Mouse (Mus musculus): ENCODE results near the gene Babam2. TPM values are rescaled to one million over a fixed set of nuclear protein-coding genes. Genes with fewer than 3 reads are reported as not detected.

The Babam2 gene
- total RNA-seq, 2 experiments from 2014 or later, result 39.5 to 41.2 TPM

- no peak for DNase-seq (ENCODE audit: low spot score in 2 of 2)
These were observed 15.8 kb downstream of the Babam2 start for GRCm38 (mm10) chr5:31713280-31713711.

DNA sequence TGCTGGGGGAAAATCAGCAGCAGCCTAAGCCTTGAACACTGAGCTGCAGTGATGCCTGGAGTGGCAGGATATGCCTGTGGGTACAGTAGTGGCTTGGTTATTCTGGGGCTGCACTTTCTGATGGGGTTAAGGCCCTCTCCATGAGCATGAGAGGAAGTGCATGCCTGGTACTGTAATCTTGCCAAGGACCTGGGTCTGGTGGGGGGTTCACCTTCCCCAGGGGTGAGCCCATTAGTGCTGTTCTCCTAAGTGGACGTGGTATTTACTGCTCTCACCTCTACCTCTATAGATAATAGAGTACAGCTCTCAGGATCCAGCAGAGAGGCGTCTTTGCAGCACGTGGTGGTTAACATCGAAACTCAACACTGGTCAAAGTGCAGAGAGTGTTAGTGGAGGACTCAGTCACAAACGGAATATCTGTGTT is 16.4 kb downstream of the Babam2 start:
- DNase-seq (ENCODE audit: low spot score in 2 of 2), result no peak

DNA sequence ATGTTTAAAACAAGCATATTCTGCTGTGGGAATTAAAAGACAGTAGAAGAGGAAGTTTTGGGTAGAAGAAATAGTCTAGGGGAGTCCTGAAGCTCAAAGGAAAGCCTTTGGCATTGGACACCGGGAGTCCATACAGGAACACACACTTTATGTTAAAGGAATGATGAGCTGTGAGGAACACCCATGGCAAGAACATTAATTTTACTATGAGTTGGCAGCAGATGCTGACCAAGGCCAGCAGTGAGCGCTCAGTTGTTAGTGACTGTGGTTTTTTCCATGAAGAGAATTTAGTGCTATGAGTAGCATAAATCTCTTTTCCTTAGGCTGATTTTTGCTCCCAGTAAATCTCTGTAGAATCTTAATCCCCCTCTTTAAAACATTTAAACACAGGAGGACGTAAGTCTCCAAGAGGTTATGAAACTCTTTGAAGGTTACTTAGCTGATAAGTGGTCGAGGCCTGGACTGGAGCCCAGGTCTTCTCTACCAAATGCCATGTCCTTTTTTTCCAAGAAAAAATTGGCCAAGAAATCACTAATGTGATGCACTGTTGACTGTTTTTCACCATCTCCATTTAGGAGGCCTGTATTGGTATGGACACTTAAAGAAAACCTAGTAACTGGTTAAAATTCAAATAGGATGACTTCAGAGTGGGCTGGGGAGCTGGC is 18.1 kb downstream of the Babam2 start:
- no peak for DNase-seq (ENCODE audit: low spot score in 2 of 2)

DNA sequence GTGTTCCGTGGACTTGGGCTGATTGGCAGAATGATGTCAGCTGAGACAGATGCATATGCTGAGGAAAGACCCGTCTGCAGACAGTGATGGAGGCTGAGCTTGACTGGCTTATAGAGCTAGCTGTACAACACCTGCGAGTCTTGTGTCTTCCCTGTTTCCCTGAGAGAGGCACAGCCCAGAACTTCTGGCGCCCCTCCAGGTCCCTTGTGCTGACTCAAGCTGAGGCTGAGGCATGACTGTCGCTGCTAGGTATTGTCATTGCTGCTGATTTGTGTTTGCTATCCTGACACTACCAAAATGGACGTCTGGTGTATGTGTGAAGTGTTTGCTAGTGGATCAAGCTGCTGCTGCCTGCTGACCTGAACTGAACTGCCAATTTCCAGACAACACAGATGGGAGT is 27.0 kb downstream of the Babam2 start:
- peak in 1 of 2 experiments; percentile 17 for DNase-seq (ENCODE audit: low spot score in 2 of 2)

DNA sequence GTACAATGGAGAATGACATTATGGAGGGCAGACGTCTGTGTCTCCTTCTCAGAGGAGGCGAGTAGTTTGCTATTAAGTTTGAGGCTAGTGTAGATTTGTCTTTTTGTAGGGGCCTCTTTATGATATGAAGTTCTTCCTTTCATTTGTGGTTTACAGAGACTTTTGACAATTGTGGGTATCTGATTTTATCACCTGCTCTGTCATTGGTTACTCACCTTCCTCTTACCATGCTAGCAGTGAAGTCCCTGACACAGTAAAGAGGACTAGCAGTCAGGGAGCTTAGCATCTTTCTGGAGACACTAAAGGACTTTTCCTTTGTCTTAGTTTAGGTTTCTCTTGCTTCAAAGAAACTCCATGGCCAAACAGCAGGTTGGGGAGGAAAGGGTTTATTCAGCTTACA is 28.4 kb downstream of the Babam2 start:
- DNase-seq (ENCODE audit: low spot score in 2 of 2), result no peak

DNA sequence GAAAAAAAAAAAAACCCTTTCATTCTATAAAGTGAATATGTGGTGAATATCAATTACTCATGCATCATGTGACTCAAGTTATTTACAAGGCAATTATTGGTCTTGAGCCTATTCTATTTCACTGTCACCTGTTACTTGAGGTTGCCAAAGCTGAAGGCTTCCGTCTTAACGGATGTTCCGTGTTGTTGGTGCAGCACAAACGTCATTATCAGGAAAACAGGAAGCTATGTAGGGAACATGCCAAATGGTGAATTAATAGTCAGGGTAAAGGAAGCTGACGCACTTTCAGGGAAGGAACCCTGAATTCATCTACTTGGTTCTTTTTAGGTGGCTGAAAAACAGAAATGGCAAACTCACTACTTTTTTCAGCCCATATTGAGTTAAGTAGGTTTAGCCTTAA is 30.0 kb downstream of the Babam2 start:
- no peak for DNase-seq (ENCODE audit: low spot score in 2 of 2)

- DNase-seq (ENCODE audit: low spot score in 2 of 2), result no peak
These were observed 35.3 kb downstream of the Babam2 start for GRCm38 (mm10) chr5:31732644-31733338.

DNA sequence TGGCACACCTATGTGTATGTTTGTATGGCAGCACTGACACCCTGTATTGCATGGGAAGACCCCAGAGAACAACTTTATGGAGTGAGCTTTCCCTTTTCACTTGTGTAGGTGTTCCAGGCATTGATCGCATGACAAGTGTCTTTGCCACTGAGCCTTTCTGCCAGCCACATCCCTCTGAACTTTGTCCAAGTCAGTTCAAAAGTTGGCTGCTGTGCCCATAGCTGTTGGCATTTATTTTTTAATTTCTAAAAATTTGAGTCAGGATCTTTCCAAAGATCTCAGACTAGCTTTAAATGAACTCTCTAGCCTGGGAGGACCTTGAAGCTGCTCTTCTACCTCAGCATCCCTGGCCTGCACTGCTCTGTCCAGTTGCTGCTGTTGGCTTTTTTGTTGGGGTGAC is 44.4 kb downstream of the Babam2 start:
- DNase-seq (ENCODE audit: low spot score in 2 of 2), result no peak

DNA sequence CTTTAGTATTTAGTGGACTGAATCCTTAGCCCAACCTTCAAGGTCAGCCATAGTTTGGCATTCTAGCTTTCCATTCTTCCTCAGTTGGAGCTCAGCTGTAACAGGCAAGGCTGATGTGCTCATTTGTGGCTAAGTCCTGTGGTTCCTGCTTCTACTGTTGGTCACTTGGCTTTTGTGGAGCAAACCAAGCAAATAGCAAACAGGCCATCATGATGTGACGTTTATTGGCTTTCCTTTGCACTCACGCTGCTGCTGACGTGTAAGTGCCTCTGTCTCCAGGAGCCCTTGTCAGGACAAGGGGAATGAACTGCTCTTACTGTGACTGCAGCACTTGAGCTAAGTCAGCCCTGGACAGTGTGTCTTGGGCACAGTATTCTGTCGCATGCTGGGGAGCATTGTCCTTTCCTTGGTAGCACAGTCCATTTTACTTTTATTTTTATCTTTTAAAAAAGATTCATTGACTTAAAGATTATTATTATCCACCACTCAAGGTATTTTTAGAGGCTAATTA is 45.1 kb downstream of the Babam2 start:
- DNase-seq (ENCODE audit: low spot score in 2 of 2), result no peak

GRCm38 (mm10) chr5:31749401-31749800 is 51.9 kb downstream of the Babam2 start:
- DNase-seq (ENCODE audit: low spot score in 2 of 2), result no peak

DNA sequence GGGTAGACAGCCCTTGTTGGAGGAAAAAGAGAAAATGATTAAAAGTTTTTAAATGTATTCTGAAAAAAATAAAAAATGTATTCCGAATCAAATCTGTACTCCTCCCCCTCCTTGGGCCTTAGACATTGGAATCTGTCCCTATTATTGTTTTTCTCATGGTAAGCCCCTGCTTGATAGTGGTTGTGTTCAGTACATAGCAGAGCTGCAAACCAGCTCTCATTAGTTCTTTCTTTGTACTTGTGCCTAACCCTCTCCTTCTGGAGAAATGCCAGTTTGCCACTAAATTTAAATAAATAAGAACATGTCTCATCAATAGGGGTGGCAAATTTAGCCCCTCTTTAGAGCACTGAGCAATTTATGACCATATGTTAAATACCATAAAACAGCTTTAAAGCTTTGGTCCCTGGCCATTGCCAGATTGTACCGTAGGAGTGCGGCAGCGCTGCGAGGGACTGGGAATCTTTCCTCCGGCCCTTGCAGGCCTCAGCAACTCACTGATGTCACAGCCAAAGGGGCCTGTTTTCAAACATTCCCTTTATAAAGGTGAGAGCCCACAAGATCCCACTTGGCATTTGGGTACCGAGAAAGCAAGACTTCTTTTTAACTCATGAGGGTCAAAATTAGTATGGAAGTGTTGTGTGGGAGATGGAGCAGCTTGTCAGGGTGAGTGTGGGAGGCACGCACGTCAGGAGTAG is 52.9 kb downstream of the Babam2 start:
- DNase-seq (ENCODE audit: low spot score in 2 of 2), result peak; percentile 13 to 26

DNA sequence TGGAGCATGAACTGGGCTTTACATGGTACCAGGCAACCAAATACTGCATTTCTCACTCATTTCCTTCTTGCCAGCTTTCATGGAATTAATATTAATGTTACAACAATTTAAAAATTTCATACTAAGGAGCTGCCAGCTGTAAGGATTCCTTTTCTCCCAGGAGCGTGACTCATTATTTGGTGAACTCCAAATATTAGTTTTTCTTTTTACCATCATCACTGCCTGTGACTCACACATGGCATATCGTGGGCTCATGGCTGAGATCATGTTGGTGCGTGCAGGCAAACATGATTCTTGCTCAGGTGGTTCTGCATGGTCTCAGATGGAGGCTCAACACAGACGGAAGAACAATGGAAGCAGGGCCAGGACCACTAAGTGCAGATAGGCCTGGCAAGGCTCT is 53.5 kb downstream of the Babam2 start:
- peak in 1 of 2 experiments; percentile 25 for DNase-seq (ENCODE audit: low spot score in 2 of 2)

- no peak for DNase-seq (ENCODE audit: low spot score in 2 of 2)
These were observed 57.1 kb downstream of the Babam2 start for GRCm38 (mm10) chr5:31754634-31755033.

DNA sequence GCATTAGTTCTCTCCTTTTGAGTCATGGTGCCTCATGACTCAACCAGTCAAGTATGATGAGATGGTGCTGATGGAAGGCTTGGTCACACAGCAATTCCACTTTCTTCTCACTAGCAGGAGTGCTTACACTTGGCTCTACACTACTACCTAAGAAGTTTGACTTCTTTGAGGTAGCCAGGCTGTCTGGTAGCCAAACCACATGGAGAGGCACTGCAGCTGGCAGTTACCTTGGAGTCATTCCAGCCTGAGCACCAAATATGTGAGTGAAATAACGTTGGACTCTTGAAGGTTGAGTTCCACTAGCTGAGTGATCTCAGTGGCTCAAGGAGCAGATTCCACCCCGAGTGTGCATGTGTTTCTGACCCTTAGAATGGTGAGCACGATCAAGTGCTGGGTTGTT is 57.8 kb downstream of the Babam2 start:
- no peak for DNase-seq (ENCODE audit: low spot score in 2 of 2)

GRCm38 (mm10) chr5:31758310-31759091 is 61.0 kb downstream of the Babam2 start:
- no peak for DNase-seq (ENCODE audit: low spot score in 2 of 2)

DNA sequence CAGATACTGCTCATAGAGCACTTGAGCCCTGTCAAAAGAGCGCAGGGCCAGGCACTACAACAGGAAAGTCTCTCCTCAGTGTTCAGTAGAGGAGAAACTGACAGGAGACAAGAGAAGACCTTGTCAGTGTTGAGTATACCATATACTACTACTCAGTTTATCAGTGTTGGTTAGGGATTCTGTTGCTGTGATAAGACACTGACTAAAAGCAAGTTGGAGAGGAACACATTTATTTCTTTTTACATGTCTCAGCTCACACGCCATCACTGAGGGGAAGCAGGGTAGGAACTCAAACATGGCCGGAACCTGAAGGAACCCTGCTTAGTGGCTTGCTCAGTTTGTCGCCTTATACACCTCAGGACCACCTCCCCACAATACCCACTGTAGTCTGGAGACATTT is 64.4 kb downstream of the Babam2 start:
- no peak for DNase-seq (ENCODE audit: low spot score in 2 of 2)

GRCm38 (mm10) chr5:31762773-31763172 is 65.3 kb downstream of the Babam2 start:
- DNase-seq (ENCODE audit: low spot score in 2 of 2), result no peak

GRCm38 (mm10) chr5:31765824-31766223 is 68.3 kb downstream of the Babam2 start:
- DNase-seq (ENCODE audit: low spot score in 2 of 2), result no peak

GRCm38 (mm10) chr5:31766841-31767542 is 69.5 kb downstream of the Babam2 start:
- no peak for DNase-seq (ENCODE audit: low spot score in 2 of 2)

DNA sequence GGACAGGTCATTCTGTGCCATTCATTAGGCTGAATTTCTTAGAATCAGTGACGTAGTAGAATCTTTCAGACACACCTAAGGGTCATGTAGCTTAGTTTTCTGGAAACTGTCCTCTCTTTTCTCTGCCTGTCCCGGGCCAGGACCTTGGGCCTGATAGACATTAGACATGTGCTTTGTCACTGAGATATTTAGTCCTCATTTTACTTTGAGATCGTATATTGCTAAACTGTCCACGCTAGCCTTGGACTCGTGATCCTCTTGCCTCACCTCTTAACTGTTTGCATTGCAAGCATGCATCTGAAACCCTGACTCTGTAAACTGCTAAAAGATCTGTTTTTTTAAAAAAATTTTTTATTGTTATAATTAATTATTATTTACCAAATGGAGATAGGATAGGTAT is 74.0 kb downstream of the Babam2 start:
- DNase-seq (ENCODE audit: low spot score in 2 of 2), result no peak

DNA sequence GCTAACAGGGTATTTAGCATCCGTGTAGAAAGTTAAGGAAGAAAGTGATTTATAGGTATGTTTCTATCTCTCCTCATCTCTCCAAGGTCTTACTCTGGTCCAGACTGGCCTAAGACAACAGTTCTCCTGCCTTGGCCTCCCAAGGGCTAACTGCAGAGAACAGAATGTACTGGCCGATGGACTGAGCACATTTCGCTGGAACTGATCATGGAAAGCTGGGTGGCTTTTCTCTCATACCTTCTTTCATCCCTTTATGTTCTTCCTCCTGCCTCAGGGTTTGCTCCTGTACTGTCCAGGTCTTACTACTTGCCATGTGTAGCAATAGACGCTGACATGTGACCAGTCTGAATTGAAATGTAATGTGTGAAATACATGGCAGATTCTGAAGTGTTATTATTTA is 74.4 kb downstream of the Babam2 start:
- no peak for DNase-seq (ENCODE audit: low spot score in 2 of 2)
